Mouse (Mus musculus) neutrophil, adult 5-6 weeks (primary cell): ENCODE data around the gene Mrgprb3. TPM values are rescaled to one million over a fixed set of nuclear protein-coding genes. Genes with fewer than 3 reads are reported as not detected.

Experiments used
- ATAC-seq: fragments of 151-379, 151-347 bp; 2 replicates; pipeline ENCODE4 v1.8.0; 2017; ENCODE audit warnings: mild to moderate bottlenecking, moderate TSS enrichment; ENCODE audit not compliant: insufficient number of reproducible peaks, poor library complexity, low FRiP score, severe bottlenecking; ENCODE audit errors: extremely low read depth
- total RNA-seq: library from RNA; stranded (forward); fragments of 200-1000 nt; gene quantifications from 2 replicates; pipeline ENCODE4 v1.2.3, GENCODE M21; 2017

The Mrgprb3 gene
- total RNA-seq: not detected in 2 replicates

DNA sequence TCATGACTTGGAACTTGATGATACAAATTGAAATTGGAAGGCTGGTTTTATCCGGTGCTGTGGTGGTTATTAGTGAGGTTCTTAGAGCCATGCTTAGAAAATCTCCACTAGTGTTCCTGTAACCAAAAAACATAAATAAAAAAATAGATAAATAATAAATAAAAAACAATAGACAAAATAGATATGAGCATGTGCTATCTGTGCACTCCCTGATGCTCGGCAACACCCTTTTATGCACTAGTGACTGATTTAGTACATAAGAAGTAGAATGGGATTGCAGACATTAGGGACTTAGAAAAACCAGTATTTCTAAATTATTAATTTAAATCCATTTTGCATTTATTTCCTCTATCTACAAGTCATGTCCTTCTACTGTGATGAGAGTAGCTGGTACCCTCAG, at the start of gene Mrgprb3:
TSS of gene Mrgprb3 (minus strand) at position 101 of the 400 bp plus-strand sequence.
- ATAC-seq: no peak

Other genes with a start within 250 kb of the Mrgprb3 start
- not detected in 2 replicates for gene Mrgprb1, start 187.5 kb downstream of the Mrgprb3 start, total RNA-seq
- 0.12 TPM in 1 of 2 replicates, not detected in the other for gene Mrgprx2, start 144.5 kb downstream of the Mrgprb3 start, total RNA-seq
- gene Mrgprb2, start 85.7 kb downstream of the Mrgprb3 start, total RNA-seq: not detected in 2 replicates
- 24.6 and 25.9 TPM in 2 replicates for gene Zdhhc13, start 145.2 kb upstream of the Mrgprb3 start, total RNA-seq
- gene Csrp3, start 204.2 kb upstream of the Mrgprb3 start, total RNA-seq: not detected in 2 replicates
- gene E2f8, start 237.8 kb upstream of the Mrgprb3 start, total RNA-seq: 2.0 and 3.6 TPM in 2 replicates